Mouse (Mus musculus) hindbrain, embryonic 12.5 days (tissue): ENCODE data around the gene Hoxd9. TPM values are rescaled to one million over a fixed set of nuclear protein-coding genes. Genes with fewer than 3 reads are reported as not detected.

ENCODE experiments used
- ATAC-seq: fragments of 200-750 bp; cut with Nextera tagmentation; 2 replicates; pipeline ENCODE4 v1.8.0; 2017; ENCODE audit warnings: moderate TSS enrichment; ENCODE audit not compliant: low FRiP score
- H3K27ac ChIP-seq: fragments of 300-500 bp; sonication (generic); 2 replicates; pipeline ENCODE4 v1.5.1; 2016; ENCODE audit warnings: mild to moderate bottlenecking
- H3K27me3 ChIP-seq: fragments of 300-500 bp; sonication (generic); 2 replicates; pipeline ENCODE4 v1.6.1; 2016; ENCODE audit warnings: mild to moderate bottlenecking
- H3K36me3 ChIP-seq: fragments of 300-500 bp; sonication (generic); 2 replicates; pipeline ENCODE4 v1.6.1; 2016; ENCODE audit warnings: mild to moderate bottlenecking
- H3K4me1 ChIP-seq: fragments of 300-500 bp; sonication (generic); 2 replicates; pipeline ENCODE4 v1.6.1; 2016
- H3K4me2 ChIP-seq: fragments of 300-500 bp; sonication (generic); replicated peaks from 2 replicates; pipeline ENCODE4 v1.6.1; 2016; ENCODE audit warnings: mild to moderate bottlenecking
- H3K4me3 ChIP-seq: fragments of 300-500 bp; sonication (generic); 2 replicates; pipeline ENCODE4 v1.5.1; 2016; ENCODE audit warnings: mild to moderate bottlenecking
- H3K9ac ChIP-seq: fragments of 300-500 bp; sonication (generic); 2 replicates; pipeline ENCODE4 v1.6.1; 2016; ENCODE audit warnings: mild to moderate bottlenecking, moderate library complexity
- H3K9me3 ChIP-seq: fragments of 300-500 bp; sonication (generic); replicated peaks from 2 replicates; pipeline ENCODE4 v1.6.1; 2016; ENCODE audit warnings: mild to moderate bottlenecking
- WGBS: fragments of 180-500 bp; shearing (Covaris S2); methylation state at CpG from one replicate; pipeline ENCODE4 v1.1.7; 2016; 5-methylcytosine and 5-hydroxymethylcytosine counted together
- polyA plus RNA-seq: library from polyadenylated mRNA; unstranded; fragments of >200 nt; fragmentation: Nextera tagmentation; extraction: Ambion mirVana; gene quantifications from 2 replicates; pipeline ENCODE4 v1.2.1, GENCODE M21; 2016

The Hoxd9 gene
- polyA plus RNA-seq, 1 experiment from 2014 or later = not detected

DNA sequence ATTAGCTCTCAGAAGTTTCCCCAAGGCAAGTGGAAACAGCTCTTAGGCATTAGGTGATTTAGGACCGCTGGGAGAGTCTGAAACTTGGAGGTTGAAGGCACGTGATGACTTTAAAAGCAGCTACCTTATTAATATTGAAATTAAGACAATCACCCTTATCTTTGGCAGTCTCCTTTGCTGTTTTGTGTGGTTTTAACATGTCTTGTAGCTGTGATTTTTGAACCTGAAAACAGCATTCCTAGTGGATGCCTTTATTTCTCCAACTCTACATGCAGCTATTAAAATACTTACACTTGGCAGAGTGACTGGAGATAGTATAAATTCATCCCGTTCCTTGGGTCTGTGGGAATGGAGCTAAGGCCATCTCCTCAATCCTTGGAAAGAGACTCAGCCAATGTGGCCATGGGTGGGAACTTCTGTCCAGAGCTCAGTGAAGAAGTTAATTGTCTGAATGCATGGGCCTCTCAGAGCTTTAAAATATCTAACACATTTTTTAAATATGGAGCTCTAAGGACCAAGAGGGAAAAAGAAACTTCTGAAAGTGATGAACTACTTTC lies 26.8 kb upstream of the Hoxd9 start:
- ATAC-seq = no peak
- Histone ChIP-seq H3K27me3 (peaks cover 97% of the 10 kb centered on the region), H3K4me3 (no peak overlapping the region), H3K9ac (no peak overlapping the region), H3K4me1 (peaks cover 15% of the 10 kb centered on the region), H3K27ac (no peak overlapping the region), H3K36me3 (no peaks in the 10 kb centered on the region), H3K9me3 (no peaks in the 10 kb centered on the region), H3K4me2 (no peak overlapping the region)
- under 1% methylated on average over 3 of the region's 3 CpGs for WGBS

DNA sequence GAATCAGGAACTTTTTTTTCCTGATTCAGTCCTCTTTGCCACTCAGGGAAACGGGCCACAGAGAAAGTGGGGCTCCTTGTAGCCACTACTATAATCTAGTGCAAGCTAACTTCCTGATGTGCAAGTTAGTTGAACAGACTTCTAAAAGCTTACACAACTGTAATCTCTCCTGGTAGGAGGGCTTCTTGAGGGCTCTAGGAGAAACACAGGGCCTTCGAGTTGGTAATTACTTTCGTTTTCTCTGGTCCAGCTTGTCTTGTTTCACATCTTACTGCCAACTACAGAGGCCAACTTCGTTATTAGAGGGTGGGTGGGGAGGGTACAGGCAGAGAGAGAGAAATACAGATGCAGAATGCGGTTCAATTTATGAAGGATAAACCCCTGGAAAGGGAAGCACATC lies 25.7 kb upstream of the Hoxd9 start:
- H3K4me3 ChIP-seq = no peak overlapping the region
- H3K27me3 ChIP-seq = peaks cover 98% of the 10 kb centered on the region
- H3K9me3 ChIP-seq = no peaks in the 10 kb centered on the region
- no peak overlapping the region for H3K4me2 ChIP-seq
- 4% methylated on average over 5 of the region's 5 CpGs for WGBS
- H3K27ac ChIP-seq = no peak overlapping the region
- H3K9ac ChIP-seq = no peak overlapping the region
- H3K36me3 ChIP-seq = no peaks in the 10 kb centered on the region
- H3K4me1 ChIP-seq = peaks cover 15% of the 10 kb centered on the region
- ATAC-seq = no peak

DNA sequence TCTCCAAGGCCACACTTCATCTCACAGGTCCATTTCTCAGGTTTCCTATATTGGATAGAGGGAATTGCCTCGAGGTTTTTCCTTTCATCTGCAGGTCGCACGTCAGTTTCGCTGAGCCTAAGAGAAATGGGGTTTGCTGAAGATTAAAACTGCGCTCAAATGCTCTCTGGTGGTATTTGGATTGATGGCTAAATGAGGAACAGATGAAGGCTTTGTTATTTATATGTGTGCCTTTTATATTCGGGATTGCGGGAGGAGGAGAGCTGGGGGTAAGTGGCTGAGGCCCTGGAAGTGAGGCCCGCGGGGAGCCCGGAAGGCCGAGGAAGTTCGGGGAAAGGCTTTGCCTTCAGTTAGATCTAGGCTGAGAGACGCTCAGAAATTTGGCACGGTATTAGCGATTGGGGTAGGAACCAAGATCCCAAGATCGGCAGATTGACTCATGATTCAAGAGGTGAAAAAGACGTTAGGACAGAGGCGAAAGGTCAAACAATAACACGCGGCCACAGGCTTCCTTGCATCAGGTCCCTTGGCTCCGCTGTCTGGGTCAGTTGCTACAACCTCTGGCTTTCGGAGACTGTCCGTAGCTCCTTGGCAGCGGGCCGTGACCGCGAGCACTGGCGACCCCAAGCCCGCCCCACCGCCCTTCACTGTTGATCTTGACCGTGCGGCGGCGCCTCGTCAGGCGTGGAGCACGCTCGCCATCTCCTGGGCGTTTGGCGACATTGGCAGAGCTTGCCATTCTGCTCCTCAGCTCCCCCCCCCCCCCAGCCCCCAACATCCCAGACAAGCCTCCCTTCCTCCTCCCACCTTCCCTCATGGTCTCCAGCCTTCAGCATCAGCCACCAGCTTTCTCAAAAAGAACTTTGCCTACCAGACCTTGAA lies 24.8 kb upstream of the Hoxd9 start:
- ATAC-seq = peak; percentile 52; the same call in 1 of the 2 replicates
- WGBS = under 1% methylated on average over 40 of the region's 40 CpGs
- no peak overlapping the region for H3K27ac ChIP-seq
- peaks cover 13% of the 10 kb centered on the region for H3K4me1 ChIP-seq
- H3K36me3 ChIP-seq = no peaks in the 10 kb centered on the region
- peak overlapping the region; percentile 44 for H3K4me2 ChIP-seq
- peak overlapping the region; percentile 19 for H3K4me3 ChIP-seq
- H3K9ac ChIP-seq = no peak overlapping the region
- H3K27me3 ChIP-seq = peaks cover 98% of the 10 kb centered on the region
- H3K9me3 ChIP-seq = no peaks in the 10 kb centered on the region

DNA sequence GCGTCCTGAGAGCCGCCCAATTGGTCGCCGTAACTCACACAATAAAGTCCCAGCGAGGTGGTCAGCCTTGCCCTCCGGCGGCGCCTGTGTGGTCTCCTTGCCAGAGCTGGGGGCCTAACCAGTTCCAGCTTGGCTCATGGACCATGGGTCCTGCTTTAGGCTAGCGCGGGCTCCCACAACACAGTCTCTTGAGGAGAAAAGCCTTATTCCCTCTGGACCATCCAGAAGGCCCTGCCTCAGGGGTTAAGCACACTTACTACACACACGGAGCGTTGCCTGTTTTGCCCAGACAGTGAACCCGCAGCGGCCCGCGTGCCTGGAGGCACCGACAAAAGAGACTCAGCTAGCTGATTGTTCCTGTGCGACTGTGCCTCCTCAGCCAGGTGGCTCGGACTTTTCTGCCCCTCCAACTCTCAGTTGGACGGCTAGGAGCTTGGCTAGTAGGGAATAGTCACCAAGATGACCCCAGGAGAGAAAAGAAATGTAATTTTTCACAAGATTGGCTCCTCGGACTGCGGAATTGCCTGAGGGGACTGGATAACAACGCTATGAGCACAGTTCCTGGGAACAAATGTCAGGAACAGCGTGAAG lies 23.6 kb upstream of the Hoxd9 start:
- Histone ChIP-seq H3K4me3 (no peak overlapping the region), H3K9me3 (no peaks in the 10 kb centered on the region), H3K27ac (no peak overlapping the region), H3K27me3 (peaks cover 98% of the 10 kb centered on the region), H3K9ac (no peak overlapping the region), H3K4me2 (no peak overlapping the region), H3K36me3 (no peaks in the 10 kb centered on the region), H3K4me1 (peaks cover 4% of the 10 kb centered on the region; the same call in 1 of the 2 replicates)
- 1% methylated on average over 24 of the region's 24 CpGs for WGBS
- ATAC-seq = no peak

DNA sequence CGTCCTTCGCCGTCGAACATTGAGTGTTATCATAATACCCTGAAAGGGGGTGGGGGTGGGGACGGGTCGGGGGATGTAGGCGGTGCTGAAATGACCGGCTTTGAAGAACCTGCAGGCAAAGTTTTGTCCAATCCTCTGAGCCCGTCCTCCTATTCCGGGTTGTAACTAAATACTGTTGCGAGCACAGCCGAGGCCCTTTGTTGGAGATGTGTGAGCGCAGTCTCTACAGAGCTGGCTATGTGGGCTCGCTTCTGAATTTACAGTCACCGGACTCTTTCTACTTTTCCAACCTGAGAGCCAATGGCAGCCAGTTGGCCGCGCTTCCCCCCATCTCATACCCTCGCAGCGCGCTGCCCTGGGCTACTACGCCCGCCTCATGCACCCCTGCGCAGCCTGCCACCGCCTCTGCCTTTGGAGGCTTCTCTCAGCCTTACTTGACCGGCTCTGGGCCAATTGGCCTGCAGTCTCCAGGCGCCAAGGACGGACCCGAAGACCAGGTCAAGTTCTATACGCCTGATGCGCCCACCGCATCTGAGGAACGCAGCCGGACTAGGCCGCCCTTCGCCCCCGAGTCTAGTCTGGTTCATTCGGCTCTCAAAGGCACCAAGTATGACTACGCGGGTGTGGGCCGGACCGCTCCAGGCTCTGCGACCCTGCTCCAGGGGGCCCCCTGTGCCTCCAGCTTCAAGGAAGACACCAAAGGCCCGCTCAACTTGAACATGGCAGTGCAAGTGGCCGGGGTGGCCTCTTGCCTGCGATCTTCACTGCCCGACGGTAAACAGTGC lies 22.5 kb upstream of the Hoxd9 start, which contains the start of gene Hoxd12:
Gene Hoxd12 (plus strand): TSS at position 133 of the 785 bp plus-strand sequence.
- Histone ChIP-seq H3K4me2 (no peak within 1 kb of the TSS), H3K9me3 (no peaks in the 10 kb centered on the region), H3K4me3 (no peak within 1 kb of the TSS), H3K4me1 (peaks cover 4% of the 10 kb centered on the region; the same call in 1 of the 2 replicates), H3K27me3 (peaks cover 98% of the 10 kb centered on the region), H3K27ac (no peak within 1 kb of the TSS), H3K36me3 (no peaks in the 10 kb centered on the region), H3K9ac (no peak within 1 kb of the TSS)
- 2% methylated on average over 47 of the region's 47 CpGs for WGBS
- ATAC-seq = no peak

DNA sequence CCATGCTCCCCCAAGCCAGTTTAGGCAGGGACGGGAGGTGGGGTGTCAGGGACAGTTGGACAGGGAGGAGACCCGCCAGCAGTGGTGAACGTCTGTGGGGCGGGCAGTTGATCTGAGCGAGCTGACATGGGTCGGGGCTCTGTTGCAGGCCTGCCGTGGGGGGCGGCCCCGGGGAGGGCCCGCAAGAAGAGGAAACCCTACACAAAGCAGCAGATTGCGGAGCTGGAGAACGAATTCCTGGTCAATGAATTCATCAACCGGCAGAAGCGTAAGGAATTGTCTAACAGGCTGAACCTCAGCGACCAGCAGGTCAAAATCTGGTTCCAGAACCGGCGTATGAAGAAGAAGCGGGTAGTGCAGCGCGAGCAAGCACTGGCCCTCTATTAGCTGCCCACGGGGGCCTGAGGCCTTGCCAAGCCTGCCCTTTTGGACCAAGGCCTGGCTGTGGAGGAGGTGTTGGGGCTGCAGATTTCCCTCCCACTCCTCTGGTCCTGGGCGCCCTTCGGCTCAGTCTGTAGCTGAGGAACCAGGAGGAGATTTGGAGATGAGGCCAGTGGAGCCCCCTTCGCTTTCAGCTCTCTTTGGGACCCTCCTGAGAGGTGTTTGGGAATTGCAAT lies 21.8 kb upstream of the Hoxd9 start:
- Histone ChIP-seq H3K4me1 (peaks cover 4% of the 10 kb centered on the region; the same call in 1 of the 2 replicates), H3K4me2 (no peak overlapping the region), H3K27ac (no peak overlapping the region), H3K9ac (no peak overlapping the region), H3K27me3 (peaks cover 100% of the 10 kb centered on the region), H3K36me3 (no peaks in the 10 kb centered on the region), H3K4me3 (no peak overlapping the region), H3K9me3 (no peaks in the 10 kb centered on the region)
- no peak for ATAC-seq
- 5% methylated on average over 23 of the region's 24 CpGs for WGBS

DNA sequence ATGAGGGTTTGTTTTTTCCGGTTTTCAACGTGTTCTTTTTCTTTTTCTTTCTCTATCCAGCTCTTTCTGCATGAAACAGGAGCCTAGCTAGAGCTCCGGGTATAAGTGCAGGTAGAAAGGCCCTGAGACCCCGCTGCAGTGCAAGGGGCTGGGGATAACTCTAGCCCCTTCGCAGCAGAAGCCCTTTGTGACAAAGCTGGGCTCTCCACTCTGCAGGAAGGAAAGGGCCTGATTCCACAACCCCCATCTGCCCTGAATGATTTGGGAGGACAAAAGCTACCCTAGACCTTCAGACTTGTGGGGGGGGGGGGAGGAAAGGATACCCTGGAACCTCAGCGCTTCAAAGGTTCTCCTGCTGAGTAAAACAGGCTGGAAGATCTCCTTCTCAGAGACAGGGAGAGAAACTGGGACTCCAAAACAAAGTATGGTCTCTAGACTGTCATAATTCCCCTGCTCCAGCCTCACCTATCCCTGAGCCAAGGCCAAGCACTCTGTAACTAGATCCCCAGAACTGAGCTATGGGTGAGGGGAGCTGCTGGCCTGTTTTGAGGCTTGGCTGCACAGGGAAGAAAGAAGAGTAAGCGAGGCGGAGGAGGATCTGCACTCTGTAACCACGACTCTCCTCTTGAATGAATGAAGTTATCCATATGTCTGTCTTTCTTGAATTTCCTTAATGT lies 21.0 kb upstream of the Hoxd9 start:
- H3K4me3 ChIP-seq = no peak overlapping the region
- peaks cover 5% of the 10 kb centered on the region; the same call in 1 of the 2 replicates for H3K4me1 ChIP-seq
- H3K27me3 ChIP-seq = peaks cover 100% of the 10 kb centered on the region
- no peak overlapping the region for H3K27ac ChIP-seq
- no peak overlapping the region for H3K4me2 ChIP-seq
- ATAC-seq = no peak
- H3K9ac ChIP-seq = no peak overlapping the region
- WGBS = 0% methylated on average over 9 of the region's 9 CpGs
- H3K9me3 ChIP-seq = no peaks in the 10 kb centered on the region
- no peaks in the 10 kb centered on the region for H3K36me3 ChIP-seq

DNA sequence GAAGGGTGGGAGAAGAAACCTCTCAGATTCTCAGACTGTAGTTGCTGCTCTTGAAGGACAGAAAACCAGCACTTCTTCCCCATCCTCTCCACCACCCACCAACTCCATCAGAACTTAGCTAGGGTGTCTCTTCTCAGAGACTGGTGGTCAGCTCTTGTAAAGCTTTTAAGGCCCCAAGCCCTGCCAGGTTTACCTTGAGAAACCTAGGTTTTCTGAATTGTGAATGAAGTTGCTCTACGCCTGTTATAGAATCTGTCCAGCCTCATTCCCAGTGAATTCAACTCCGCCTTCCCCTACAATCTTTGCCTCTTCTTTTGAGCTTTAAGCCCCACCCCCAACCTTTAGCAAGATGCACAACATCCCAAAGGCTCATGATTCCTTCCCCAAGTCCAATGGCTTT lies 20.4 kb upstream of the Hoxd9 start:
- Histone ChIP-seq H3K27ac (no peak overlapping the region), H3K4me2 (no peak overlapping the region), H3K27me3 (peaks cover 100% of the 10 kb centered on the region), H3K9ac (no peak overlapping the region), H3K4me1 (peaks cover 11% of the 10 kb centered on the region; the same call in 1 of the 2 replicates), H3K4me3 (no peak overlapping the region), H3K36me3 (no peaks in the 10 kb centered on the region), H3K9me3 (no peaks in the 10 kb centered on the region)
- no peak for ATAC-seq
- 3% methylated on average over 2 of the region's 2 CpGs for WGBS

DNA sequence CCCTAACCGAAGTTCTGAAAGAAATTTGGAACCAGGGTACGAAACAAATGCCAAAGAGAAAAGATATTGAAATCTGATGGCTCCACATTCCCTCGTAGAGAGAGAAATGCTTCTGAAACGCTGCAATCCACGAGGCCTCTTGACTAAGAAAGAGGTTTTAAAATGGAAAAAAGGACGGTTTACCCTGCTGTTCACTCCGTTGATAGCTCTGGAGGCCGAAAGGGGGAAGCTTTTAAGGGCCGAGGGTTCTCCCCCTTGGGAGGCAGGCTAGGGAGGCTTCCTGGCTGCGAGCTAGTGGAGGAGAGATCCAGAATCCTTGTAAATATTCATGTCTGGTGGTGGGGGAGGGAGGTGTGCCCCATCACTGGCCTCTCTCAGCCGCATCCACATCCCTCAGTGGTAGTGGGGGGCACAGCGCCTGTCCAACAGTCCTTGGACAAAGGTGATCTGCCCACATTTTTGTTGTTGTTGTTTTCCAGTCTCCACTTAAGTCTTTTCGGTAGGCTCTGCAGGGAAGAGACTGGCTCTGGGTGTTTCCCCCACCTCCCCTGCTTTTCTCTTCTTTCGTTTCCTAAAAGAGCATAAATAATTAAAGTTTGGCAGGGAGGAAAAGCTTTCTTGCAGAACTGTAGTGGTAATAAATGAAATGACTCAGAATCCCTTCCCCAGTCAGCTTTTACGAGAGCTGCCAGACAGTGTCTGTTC lies 18.5 kb upstream of the Hoxd9 start, which contains the start of gene Hoxd11:
Gene Hoxd11 (plus strand): TSS at position 667 of the 705 bp plus-strand sequence.
- no peak for ATAC-seq
- peaks cover 100% of the 10 kb centered on the region for H3K27me3 ChIP-seq
- peaks cover 14% of the 10 kb centered on the region; the same call in 1 of the 2 replicates for H3K4me1 ChIP-seq
- no peak within 1 kb of the TSS for H3K4me2 ChIP-seq
- H3K4me3 ChIP-seq = no peak within 1 kb of the TSS
- WGBS = 1% methylated on average over 15 of the region's 15 CpGs
- H3K9ac ChIP-seq = no peak within 1 kb of the TSS
- H3K9me3 ChIP-seq = no peaks in the 10 kb centered on the region
- no peak within 1 kb of the TSS for H3K27ac ChIP-seq
- no peaks in the 10 kb centered on the region for H3K36me3 ChIP-seq

DNA sequence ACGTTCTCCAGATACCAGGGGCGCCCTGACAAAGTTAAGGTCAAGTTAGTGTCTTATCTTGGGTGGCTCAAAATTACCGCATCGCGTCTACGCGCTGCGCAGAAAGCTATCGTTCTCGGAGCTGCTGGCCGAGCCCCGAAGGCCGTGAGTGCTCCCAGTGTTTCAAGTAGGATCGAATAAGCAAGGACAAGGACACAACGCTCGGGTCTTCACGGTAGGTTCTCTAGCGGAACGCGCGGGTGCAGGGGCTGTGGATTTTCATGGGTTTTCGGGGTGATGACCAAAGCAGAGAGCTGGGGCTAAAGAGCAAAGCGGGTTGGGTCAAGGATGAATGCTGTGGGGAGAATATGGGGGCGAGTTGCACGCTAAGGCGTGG lies 17.9 kb upstream of the Hoxd9 start:
- Histone ChIP-seq H3K9ac (no peak overlapping the region), H3K4me1 (peaks cover 14% of the 10 kb centered on the region; the same call in 1 of the 2 replicates), H3K27ac (no peak overlapping the region), H3K27me3 (peaks cover 100% of the 10 kb centered on the region), H3K4me3 (no peak overlapping the region), H3K36me3 (no peaks in the 10 kb centered on the region), H3K9me3 (no peaks in the 10 kb centered on the region), H3K4me2 (no peak overlapping the region)
- no peak for ATAC-seq
- WGBS = under 1% methylated on average over 26 of the region's 26 CpGs

DNA sequence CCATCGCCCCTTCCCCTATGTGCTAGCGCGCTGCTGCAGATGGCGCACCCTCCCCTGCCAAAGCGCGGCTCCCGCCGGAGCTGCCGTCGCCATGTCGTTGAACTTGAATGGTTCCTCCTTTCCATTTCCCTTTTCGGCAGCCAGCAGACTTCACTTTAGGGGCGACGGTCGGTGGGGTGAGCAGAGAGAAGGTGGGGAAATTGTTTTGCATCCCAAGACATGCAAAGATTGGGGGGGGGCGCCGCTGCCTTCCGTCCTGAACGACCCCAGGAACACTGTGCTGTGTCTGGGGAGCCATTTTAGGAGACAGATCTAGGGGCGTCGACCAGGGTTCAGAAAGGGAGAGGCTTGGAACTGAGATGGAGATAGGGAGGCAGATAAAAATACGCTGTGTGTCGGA lies 17.5 kb upstream of the Hoxd9 start:
- H3K4me3 ChIP-seq = no peak overlapping the region
- ATAC-seq = no peak
- no peak overlapping the region for H3K9ac ChIP-seq
- H3K4me2 ChIP-seq = no peak overlapping the region
- H3K36me3 ChIP-seq = no peaks in the 10 kb centered on the region
- under 1% methylated on average over 23 of the region's 23 CpGs for WGBS
- no peak overlapping the region for H3K27ac ChIP-seq
- H3K27me3 ChIP-seq = peaks cover 100% of the 10 kb centered on the region
- no peaks in the 10 kb centered on the region for H3K9me3 ChIP-seq
- H3K4me1 ChIP-seq = peaks cover 14% of the 10 kb centered on the region; the same call in 1 of the 2 replicates
